Mouse (Mus musculus): ENCODE results near the gene Mecom. TPM values are rescaled to one million over a fixed set of nuclear protein-coding genes. Genes with fewer than 3 reads are reported as not detected.

Mecom gene
- polyA plus RNA-seq, 1 experiment from 2014 or later: 32.7 TPM

DNA sequence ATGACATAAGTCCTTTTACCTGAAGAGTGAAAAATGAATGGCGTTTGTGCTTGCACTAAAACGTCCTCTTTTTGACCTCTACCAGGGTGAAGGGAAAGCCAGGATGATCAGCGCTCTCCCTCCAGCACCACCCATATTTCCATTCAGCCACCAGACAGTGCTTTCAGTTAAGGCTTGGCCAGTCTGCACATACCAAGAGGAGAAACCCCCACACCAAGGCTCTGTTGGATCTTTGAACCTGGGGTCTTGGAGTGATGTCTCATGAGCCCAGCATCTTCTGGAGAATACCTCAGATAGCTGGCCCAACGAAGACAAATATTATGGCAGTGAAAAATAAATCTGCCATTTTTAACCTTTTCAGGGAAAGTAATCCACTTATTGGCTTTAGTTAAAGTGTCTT lies 488.2 kb downstream of the Mecom start:
- DNase-seq (ENCODE audit: low spot score, missing footprints): no peak
- no peak overlapping the region for H3K9ac ChIP-seq (ENCODE audit: low read length)
- no peak overlapping the region for H3K4me3 ChIP-seq (ENCODE audit: low read depth, low read length)
- H3K9me3 ChIP-seq (ENCODE audit: control insufficient read depth, low read length): no peaks in the 10 kb centered on the region
- ATAC-seq (ENCODE audit: low FRiP score): no peak
- H3K4me1 ChIP-seq (ENCODE audit: control insufficient read depth, insufficient read depth, low read length): no peaks in the 10 kb centered on the region
- no peak overlapping the region for H3K4me2 ChIP-seq
- WGBS: 85% methylated on average over 4 of the region's 4 CpGs
- H3K27me3 ChIP-seq (ENCODE audit: control insufficient read depth, insufficient read depth, low read length): no peaks in the 10 kb centered on the region
- H3K27ac ChIP-seq (ENCODE audit: low read depth, low read length): no peak overlapping the region
- H3K36me3 ChIP-seq (ENCODE audit: control insufficient read depth, insufficient read depth, low read length): no peaks in the 10 kb centered on the region

DNA sequence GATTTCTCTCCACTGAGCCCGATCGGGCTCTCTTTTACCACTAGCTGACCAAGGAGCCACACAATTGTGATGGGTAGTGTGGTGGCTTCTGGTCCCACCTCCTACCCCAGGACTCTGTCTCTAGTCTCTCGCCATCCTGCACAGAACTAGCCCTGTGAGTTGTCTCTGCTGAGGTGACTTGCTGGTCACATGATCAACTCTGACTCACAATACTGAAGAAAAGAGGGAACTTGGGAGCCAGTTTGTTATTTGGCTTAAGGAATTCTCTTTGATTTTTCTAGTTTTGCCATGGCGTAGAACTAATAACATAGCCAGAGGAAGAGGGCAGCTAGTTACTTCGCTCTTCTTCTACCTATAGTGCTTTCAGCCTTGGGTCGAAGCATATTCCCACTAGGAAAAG lies 496.5 kb downstream of the Mecom start:
- ATAC-seq (ENCODE audit: low FRiP score) (no peak), DNase-seq (ENCODE audit: low spot score, missing footprints) (no peak)
- WGBS: 92% methylated on average over 6 of the region's 6 CpGs

DNA sequence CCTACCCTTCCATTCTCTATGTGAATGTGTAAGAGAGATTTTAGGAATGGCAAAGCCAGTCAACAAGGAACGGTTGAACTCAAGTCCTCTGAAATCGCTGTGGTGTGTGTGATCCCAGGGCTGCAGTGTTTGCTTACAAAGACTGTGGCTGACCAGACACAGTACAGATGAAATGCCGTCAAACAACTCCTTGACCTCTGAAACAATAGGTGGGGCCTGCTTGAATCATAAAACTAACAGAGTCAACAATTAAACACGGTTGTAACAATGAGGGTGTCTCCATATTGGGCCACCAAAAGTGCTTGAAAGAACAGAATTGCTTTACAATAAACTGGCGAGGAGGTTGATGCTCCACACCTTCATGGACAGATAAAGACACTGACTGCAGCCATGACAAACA lies 497.0 kb downstream of the Mecom start:
- H3K27me3 ChIP-seq (ENCODE audit: control insufficient read depth, insufficient read depth, low read length): no peaks in the 10 kb centered on the region
- H3K9me3 ChIP-seq (ENCODE audit: control insufficient read depth, low read length): no peaks in the 10 kb centered on the region
- 72% methylated on average over 5 of the region's 5 CpGs for WGBS
- no peak for DNase-seq (ENCODE audit: low spot score, missing footprints)
- H3K9ac ChIP-seq (ENCODE audit: low read length): no peak overlapping the region
- no peak for ATAC-seq (ENCODE audit: low FRiP score)
- no peaks in the 10 kb centered on the region for H3K4me1 ChIP-seq (ENCODE audit: control insufficient read depth, insufficient read depth, low read length)
- no peak overlapping the region for H3K4me3 ChIP-seq (ENCODE audit: low read depth, low read length)
- no peaks in the 10 kb centered on the region for H3K36me3 ChIP-seq (ENCODE audit: control insufficient read depth, insufficient read depth, low read length)
- H3K27ac ChIP-seq (ENCODE audit: low read depth, low read length): no peak overlapping the region
- H3K4me2 ChIP-seq: no peak overlapping the region

More for the DNA sequence above, 496.5 kb downstream of the Mecom start:
- Histone ChIP-seq H3K9ac (ENCODE audit: low read length) (no peak overlapping the region), H3K4me3 (ENCODE audit: low read depth, low read length) (no peak overlapping the region), H3K4me1 (ENCODE audit: control insufficient read depth, insufficient read depth, low read length) (no peaks in the 10 kb centered on the region), H3K27me3 (ENCODE audit: control insufficient read depth, insufficient read depth, low read length) (no peaks in the 10 kb centered on the region), H3K4me2 (no peak overlapping the region), H3K36me3 (ENCODE audit: control insufficient read depth, insufficient read depth, low read length) (no peaks in the 10 kb centered on the region), H3K9me3 (ENCODE audit: control insufficient read depth, low read length) (no peaks in the 10 kb centered on the region), H3K27ac (ENCODE audit: low read depth, low read length) (no peak overlapping the region)

DNA sequence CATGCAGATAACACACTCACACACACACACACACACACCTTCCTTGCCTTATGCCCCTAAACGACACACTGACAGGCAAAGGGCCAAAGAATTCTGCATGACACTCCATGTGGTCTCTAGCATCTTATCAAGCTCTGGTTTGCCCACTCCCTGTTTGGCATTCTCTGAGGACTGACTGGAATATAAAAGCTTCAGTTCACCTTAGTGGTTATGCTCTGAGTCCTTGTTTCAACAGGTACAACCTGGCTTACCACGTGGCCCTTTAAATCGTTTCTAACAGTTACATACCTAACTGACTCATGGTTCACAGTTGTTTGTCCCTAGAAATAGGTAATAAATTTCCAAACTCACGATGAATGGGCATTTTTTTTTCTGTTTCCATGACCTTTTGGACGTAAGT lies 499.0 kb downstream of the Mecom start:
- no peak overlapping the region for H3K4me3 ChIP-seq (ENCODE audit: low read depth, low read length)
- H3K9ac ChIP-seq (ENCODE audit: low read length): no peak overlapping the region
- H3K4me2 ChIP-seq: no peak overlapping the region
- DNase-seq (ENCODE audit: low spot score, missing footprints) (no peak), ATAC-seq (ENCODE audit: low FRiP score) (no peak)
- H3K27me3 ChIP-seq (ENCODE audit: control insufficient read depth, insufficient read depth, low read length): no peaks in the 10 kb centered on the region
- 85% methylated on average over 5 of the region's 5 CpGs for WGBS
- no peaks in the 10 kb centered on the region for H3K4me1 ChIP-seq (ENCODE audit: control insufficient read depth, insufficient read depth, low read length)
- H3K27ac ChIP-seq (ENCODE audit: low read depth, low read length): no peak overlapping the region
- H3K9me3 ChIP-seq (ENCODE audit: control insufficient read depth, low read length): no peaks in the 10 kb centered on the region
- no peaks in the 10 kb centered on the region for H3K36me3 ChIP-seq (ENCODE audit: control insufficient read depth, insufficient read depth, low read length)

DNA sequence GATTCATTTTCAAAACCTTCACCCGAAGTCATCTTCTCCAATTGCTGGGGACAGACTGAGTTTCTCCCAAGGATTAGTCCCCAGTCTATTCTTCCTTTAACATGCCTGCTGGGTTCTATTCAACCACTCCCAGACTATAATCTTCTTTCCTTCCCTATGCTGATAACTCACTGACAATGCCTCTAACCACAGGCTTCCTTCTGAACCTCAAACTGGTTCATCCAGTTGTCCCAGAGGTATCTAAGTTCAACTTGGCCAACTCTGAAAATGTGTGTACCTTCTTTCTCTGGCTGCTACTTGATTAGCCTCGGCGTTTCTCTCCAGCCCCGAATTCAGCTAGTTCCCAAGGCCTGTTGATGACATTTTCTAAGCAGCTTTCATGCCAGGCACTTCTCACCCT lies 499.7 kb downstream of the Mecom start:
- no peak for ATAC-seq (ENCODE audit: low FRiP score)
- H3K4me2 ChIP-seq: no peak overlapping the region
- no peaks in the 10 kb centered on the region for H3K4me1 ChIP-seq (ENCODE audit: control insufficient read depth, insufficient read depth, low read length)
- H3K27ac ChIP-seq (ENCODE audit: low read depth, low read length): no peak overlapping the region
- no peak overlapping the region for H3K9ac ChIP-seq (ENCODE audit: low read length)
- no peaks in the 10 kb centered on the region for H3K27me3 ChIP-seq (ENCODE audit: control insufficient read depth, insufficient read depth, low read length)
- no peaks in the 10 kb centered on the region for H3K36me3 ChIP-seq (ENCODE audit: control insufficient read depth, insufficient read depth, low read length)
- H3K4me3 ChIP-seq (ENCODE audit: low read depth, low read length): no peak overlapping the region
- WGBS: 46% methylated on average over 4 of the region's 4 CpGs
- DNase-seq (ENCODE audit: low spot score, missing footprints): no peak
- H3K9me3 ChIP-seq (ENCODE audit: control insufficient read depth, low read length): no peaks in the 10 kb centered on the region

DNA sequence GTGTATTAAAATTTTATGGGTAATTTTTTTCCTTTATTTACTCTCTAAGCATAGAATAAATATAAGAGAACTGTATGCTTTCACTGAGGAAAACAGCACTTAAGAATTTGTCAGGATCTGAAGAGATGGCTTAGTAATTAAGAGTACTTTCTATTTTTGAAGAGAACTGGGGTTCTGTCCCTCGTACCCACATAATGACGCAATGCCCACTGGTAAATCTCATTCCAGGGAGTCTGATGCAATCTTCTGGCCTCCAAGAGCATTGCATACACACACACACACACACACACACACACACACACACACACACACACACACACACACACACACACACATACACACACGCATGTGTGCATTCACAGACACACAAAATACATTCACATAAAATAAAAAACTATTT lies 504.3 kb downstream of the Mecom start:
- no peak overlapping the region for H3K4me3 ChIP-seq (ENCODE audit: low read depth, low read length)
- H3K36me3 ChIP-seq (ENCODE audit: control insufficient read depth, insufficient read depth, low read length): no peaks in the 10 kb centered on the region
- no peaks in the 10 kb centered on the region for H3K27me3 ChIP-seq (ENCODE audit: control insufficient read depth, insufficient read depth, low read length)
- WGBS: 94% methylated on average over 3 of the region's 3 CpGs
- H3K4me2 ChIP-seq: no peak overlapping the region
- no peaks in the 10 kb centered on the region for H3K4me1 ChIP-seq (ENCODE audit: control insufficient read depth, insufficient read depth, low read length)
- ATAC-seq (ENCODE audit: low FRiP score) (no peak), DNase-seq (ENCODE audit: low spot score, missing footprints) (no peak)
- H3K9ac ChIP-seq (ENCODE audit: low read length): no peak overlapping the region
- no peak overlapping the region for H3K27ac ChIP-seq (ENCODE audit: low read depth, low read length)
- H3K9me3 ChIP-seq (ENCODE audit: control insufficient read depth, low read length): no peaks in the 10 kb centered on the region; the same call in 1 of the 2 replicates

DNA sequence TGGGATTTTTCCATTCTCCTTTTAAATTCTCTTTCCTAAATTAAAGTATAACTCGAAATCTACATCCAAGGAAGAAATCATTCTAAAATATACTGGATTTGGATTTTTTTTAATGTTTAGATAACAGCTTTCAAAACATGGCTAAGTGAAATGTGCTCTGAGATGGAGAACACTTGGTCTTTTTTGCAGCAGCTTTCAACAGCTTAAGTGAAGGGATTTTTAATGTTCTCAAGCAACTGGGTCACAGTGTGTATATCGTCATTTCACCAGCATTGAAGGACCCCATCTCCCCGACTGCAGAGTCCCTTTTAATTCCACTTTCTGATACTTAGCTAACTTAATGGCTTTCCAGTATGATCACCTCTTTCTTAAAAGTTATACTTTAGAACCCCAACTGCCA lies 509.3 kb downstream of the Mecom start:
- no peak overlapping the region for H3K9ac ChIP-seq (ENCODE audit: low read length)
- no peaks in the 10 kb centered on the region; the same call in 1 of the 2 replicates for H3K9me3 ChIP-seq (ENCODE audit: control insufficient read depth, low read length)
- H3K27me3 ChIP-seq (ENCODE audit: control insufficient read depth, insufficient read depth, low read length): no peaks in the 10 kb centered on the region
- no peak overlapping the region for H3K4me2 ChIP-seq
- DNase-seq (ENCODE audit: low spot score, missing footprints): no peak
- H3K4me1 ChIP-seq (ENCODE audit: control insufficient read depth, insufficient read depth, low read length): no peaks in the 10 kb centered on the region
- 87% methylated on average over 3 of the region's 3 CpGs for WGBS
- H3K36me3 ChIP-seq (ENCODE audit: control insufficient read depth, insufficient read depth, low read length): no peaks in the 10 kb centered on the region
- H3K27ac ChIP-seq (ENCODE audit: low read depth, low read length): no peak overlapping the region
- H3K4me3 ChIP-seq (ENCODE audit: low read depth, low read length): no peak overlapping the region
- ATAC-seq (ENCODE audit: low FRiP score): no peak

DNA sequence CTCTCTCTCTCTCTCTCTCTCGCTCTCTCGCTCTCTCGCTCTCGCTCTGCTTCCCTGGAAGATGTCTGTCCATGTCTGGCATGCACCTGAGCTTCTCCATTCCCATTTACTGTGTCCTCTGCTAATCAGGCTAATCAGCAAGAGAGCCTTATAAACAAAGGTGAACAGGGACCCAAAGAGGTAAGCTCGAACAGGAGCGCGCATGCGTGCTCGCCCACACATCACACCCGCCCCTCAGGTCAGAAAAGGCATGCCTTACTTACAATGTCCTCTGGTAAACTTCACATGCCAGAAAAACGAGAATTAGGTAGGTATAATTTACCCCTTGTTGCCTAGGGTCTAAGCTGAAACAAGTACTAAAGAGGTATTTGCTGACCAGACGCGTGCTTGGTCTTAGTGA lies 527.8 kb downstream of the Mecom start:
- 0 out of 2 replicates have a peak, but pooled peaks cover 2% of the 10 kb centered on the region for H3K4me1 ChIP-seq (ENCODE audit: control insufficient read depth, insufficient read depth, low read length)
- WGBS: 93% methylated on average over 13 of the region's 13 CpGs

DNA sequence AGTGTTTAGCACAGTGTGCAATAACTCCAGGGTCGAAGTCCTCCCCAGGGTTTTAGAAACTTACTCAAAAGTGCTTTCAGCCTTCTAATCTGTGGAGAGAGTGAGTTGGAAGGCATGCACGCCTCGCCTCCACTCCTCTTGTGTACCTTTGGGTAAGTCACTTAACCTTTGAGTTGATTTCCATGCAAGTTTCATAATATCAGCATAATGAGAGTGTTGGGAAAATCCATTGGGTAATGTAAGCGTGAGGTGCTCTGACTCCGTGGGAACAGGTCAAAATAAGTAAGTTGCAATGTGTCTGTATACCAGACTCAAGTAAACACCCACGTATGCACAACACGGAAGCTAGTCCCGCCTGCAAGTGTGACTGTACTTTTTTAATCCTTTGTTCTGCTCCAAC lies 528.4 kb downstream of the Mecom start:
- Histone ChIP-seq H3K9ac (ENCODE audit: low read length) (no peak overlapping the region), H3K4me2 (no peak overlapping the region), H3K27me3 (ENCODE audit: control insufficient read depth, insufficient read depth, low read length) (no peaks in the 10 kb centered on the region), H3K9me3 (ENCODE audit: control insufficient read depth, low read length) (no peaks in the 10 kb centered on the region), H3K36me3 (ENCODE audit: control insufficient read depth, insufficient read depth, low read length) (no peaks in the 10 kb centered on the region), H3K27ac (ENCODE audit: low read depth, low read length) (no peak overlapping the region), H3K4me3 (ENCODE audit: low read depth, low read length) (no peak overlapping the region), H3K4me1 (ENCODE audit: control insufficient read depth, insufficient read depth, low read length) (0 out of 2 replicates have a peak, but pooled peaks cover 2% of the 10 kb centered on the region)
- WGBS: 84% methylated on average over 8 of the region's 8 CpGs
- no peak for ATAC-seq (ENCODE audit: low FRiP score)
- no peak for DNase-seq (ENCODE audit: low spot score, missing footprints)

More for the DNA sequence above, 527.8 kb downstream of the Mecom start:
- Histone ChIP-seq H3K4me2 (no peak overlapping the region), H3K9me3 (ENCODE audit: control insufficient read depth, low read length) (no peaks in the 10 kb centered on the region), H3K4me3 (ENCODE audit: low read depth, low read length) (no peak overlapping the region), H3K27ac (ENCODE audit: low read depth, low read length) (no peak overlapping the region), H3K27me3 (ENCODE audit: control insufficient read depth, insufficient read depth, low read length) (no peaks in the 10 kb centered on the region), H3K9ac (ENCODE audit: low read length) (no peak overlapping the region), H3K36me3 (ENCODE audit: control insufficient read depth, insufficient read depth, low read length) (no peaks in the 10 kb centered on the region)
- DNase-seq (ENCODE audit: low spot score, missing footprints) (no peak), ATAC-seq (ENCODE audit: low FRiP score) (no peak)

DNA sequence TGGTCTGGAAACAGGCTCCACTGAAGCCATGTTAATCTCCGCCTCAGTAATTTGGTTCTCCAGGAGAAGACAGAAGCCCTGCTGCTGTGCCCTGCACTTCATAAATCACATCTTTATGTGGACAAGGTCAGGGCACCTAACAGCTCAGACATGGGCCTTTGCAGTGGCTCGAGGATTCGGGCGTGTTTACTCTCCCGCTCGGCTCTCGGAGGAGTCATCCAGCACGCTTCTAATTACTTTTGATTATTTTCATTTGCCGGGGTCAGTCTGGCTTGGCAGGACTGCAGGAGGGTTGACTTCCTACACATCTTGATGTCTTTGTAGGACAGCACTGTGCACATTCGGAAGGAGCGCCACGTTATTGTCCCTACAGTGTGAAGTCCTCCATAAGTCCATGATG lies 529.6 kb downstream of the Mecom start:
- Histone ChIP-seq H3K27me3 (ENCODE audit: control insufficient read depth, insufficient read depth, low read length) (no peaks in the 10 kb centered on the region), H3K4me1 (ENCODE audit: control insufficient read depth, insufficient read depth, low read length) (0 out of 2 replicates have a peak, but pooled peaks cover 2% of the 10 kb centered on the region), H3K27ac (ENCODE audit: low read depth, low read length) (no peak overlapping the region), H3K9me3 (ENCODE audit: control insufficient read depth, low read length) (no peaks in the 10 kb centered on the region), H3K4me3 (ENCODE audit: low read depth, low read length) (no peak overlapping the region), H3K4me2 (no peak overlapping the region), H3K36me3 (ENCODE audit: control insufficient read depth, insufficient read depth, low read length) (no peaks in the 10 kb centered on the region), H3K9ac (ENCODE audit: low read length) (no peak overlapping the region)
- DNase-seq (ENCODE audit: low spot score, missing footprints) (peak; percentile 81), ATAC-seq (ENCODE audit: low FRiP score) (no peak)
- 45% methylated on average over 12 of the region's 12 CpGs for WGBS
